Mouse (Mus musculus) urinary bladder, postnatal 4 days (tissue): ENCODE measurements at regions not wholly inside any gene's neighbourhood (a gene's known extent, or its start where the extent isn't known, plus 50 kb on each side); places are given as distances from the start of the nearest gene placed in this dataset.
"Not testable (repeated sequence)": the region's sequence is repeated elsewhere in the genome, so short reads cannot be mapped to it uniquely, and the experiment has no call there.

Experiments used
- DNase-seq, 2 experiments: peaks; one replicate each; pipeline ENCODE4 v3.0.0; 2021 to 2022; ENCODE audit warnings: low spot score in 2 of 2

DNA sequence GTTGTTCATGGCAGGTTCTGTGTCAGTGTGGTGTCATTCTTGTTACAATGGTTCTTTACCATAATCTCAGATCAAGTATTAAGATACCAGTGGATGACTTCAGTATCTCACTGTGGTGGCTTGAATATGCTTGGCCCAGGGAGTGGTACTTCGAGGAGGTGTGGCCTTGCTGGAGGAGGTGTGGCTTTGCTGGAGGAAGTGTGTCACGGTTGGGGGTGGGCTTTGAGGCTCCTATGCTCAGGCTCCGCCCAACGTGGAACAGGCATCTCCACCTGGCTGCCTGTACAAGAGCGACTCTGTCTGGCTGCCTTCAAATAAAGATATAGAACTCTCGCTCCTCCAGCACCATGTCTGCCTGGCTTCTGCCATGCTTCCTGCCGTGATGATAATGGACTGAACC lies 63.6 kb downstream of the Cd2 start:
- no peak for DNase-seq

GRCm38 (mm10) chr3:101219897-101220296 lies 67.8 kb downstream of the Cd2 start:
- DNase-seq = no peak

DNA sequence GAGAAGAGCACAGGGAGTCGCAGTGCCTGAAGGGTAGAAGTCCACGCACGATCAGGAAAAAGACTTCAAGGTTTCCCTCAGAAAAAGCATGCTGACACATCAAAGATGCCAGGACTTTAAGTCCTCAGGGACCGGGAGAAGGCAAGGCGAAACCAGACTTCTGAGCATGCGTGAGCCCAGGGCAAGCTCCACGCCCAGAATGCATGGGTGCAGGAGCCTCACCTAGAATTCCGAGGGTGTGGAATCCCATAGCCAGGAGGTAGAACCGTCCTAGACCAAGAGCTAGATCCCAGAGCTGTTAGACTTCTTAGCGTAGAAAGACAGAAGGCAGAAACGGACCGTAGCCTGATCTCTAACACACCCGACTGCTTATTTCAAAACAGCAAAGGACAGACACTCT lies 71.0 kb downstream of the Cd2 start:
- no peak for DNase-seq

DNA sequence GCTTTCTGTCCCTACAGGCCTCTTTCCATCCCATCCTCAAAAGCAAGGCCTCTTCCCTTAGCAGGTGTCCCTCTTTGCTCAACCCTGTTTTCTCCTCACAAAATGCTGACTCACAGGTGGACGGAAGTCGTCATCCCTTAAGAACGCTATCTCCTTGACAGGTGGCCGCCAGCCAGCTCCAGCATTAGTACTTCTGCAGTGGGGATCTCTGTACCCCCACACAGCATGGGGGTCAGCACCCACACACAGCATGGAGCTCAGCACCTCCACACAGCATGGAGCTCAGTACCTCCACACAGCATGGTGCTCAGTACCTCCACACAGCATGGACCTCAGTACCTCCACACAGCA lies 74.6 kb downstream of the Cd2 start:
- DNase-seq = no peak

DNA sequence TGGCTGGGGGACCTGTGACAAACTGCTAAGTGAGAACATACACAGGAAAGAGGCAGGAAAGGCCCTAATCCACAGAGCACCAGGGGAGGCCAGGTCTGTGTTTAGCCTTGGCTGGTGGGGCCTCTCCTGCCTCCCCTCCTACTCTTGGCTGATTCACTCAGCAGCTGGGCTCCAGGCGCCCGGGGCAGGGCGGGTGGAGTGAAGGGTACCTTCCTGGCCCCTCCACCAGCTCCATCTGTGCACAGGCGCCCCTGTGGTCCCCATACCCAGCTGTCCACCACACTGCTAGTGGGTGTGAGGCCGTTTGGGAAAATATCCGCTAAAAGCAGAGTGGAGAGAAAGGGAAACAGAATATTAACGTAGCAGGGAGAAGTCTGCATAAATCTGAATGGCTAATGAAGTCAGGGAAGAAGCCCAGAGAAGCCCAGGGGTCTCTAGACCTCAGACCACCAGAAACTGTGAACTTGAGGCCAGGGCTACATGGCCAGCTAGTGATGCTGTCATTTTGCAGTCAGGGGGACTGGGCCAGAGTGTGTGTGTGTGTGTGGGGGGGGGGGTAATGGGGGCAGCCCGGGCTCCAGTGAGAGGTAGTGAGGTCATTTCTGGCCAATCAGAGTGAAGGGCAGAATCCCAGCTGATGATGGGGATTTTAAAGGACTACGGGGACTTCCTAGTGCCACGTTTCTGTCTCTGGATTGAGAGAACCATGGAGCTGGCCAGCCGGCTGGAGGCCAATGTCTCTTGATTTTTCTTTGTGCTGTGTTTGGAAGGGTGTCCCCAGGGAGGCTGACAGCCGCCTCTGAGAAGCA lies 75.1 kb downstream of the Cd2 start:
- peak in 1 of 2 experiments; percentile 27 for DNase-seq

- peak in 1 of 2 experiments; percentile 21 for DNase-seq
Measured at GRCm38 (mm10) chr3:101211936-101212335, 75.8 kb downstream of the Cd2 start.

DNA sequence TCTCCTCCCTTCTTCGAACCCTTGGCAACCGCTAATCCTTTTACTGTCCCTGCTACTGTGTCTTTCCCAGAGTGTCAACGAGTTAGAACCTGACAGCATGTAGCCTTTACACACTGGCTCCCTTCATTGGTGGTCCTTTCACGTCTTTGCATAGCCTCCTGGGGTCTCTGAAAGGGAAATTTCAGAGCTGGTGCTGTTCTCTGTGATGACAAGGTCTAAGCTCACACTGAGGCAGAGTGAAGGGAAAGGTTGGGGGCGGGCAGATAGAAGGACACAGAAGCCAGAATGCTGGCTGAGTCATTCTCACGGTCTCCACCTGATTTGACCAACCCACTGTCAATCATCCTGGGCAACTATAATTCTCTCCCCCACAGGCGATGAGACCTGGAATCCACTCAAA lies 78.2 kb downstream of the Cd2 start:
- DNase-seq = no peak

DNA sequence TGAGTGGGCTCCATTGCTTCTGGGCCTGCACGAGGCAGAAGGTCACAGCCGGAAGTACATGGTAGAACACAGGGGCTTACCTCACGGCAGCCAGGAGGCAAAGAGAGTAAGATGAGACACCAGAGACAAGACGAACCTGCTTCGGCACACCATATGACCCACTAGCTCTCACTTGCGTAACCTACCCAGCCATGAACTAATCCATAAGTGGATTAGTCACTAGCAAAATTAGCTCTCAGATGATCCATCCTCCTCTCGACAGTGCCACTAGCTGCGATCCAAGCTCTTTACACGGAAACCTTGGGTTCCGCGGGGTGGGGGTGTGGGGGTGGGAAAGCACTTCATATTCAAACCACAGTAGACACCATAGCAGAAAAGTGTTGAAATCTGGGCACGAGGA lies 79.0 kb downstream of the Cd2 start:
- DNase-seq = no peak

GRCm38 (mm10) chr3:101206172-101206571 lies 81.6 kb downstream of the Cd2 start:
- DNase-seq = not testable (repeated sequence)

- no peak for DNase-seq
Measured at GRCm38 (mm10) chr3:101194725-101195124, 84.6 kb upstream of the Ptgfrn start.

DNA sequence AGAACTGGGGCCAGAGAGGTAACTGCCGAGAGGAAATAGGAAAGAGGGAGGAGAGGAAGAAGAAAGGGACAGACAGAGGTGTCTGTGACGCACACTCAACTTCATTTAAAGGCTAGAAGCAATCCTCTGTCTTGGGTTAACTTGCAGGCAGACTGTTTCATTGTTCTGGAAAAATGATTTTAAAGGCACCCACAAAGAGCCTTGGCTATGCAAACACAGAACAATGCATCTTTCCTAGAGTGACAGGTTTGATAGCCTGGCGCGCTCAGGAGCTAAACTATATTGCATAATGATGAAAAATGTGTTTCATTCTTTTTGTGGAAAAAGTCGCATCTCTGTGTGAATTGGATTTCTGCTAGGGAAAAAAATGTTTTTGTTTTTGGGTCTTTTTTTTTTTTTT lies 84.2 kb upstream of the Ptgfrn start:
- DNase-seq = no peak

GRCm38 (mm10) chr3:101191298-101191986 lies 81.4 kb upstream of the Ptgfrn start:
- no peak for DNase-seq

DNA sequence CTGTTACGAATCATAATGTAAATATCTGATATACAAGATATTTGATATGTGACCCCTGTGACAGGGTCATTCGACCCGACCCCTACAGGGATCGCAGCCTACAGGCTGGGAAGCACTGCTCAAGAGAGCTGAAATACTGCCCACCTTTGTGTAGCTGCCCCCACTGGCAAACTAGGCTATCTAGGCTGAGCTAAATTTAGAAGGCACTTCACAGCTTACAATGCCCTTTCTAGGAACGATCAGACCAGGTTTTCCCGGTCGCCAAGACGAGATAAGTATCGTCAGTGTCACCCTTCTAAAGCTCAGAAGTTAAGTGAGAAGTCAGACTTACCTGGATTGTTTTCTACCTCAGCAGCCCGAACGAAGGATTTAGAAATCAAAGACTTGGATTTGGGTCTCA lies 71.9 kb upstream of the Ptgfrn start:
- no peak for DNase-seq

GRCm38 (mm10) chr3:101173954-101174353 lies 63.9 kb upstream of the Ptgfrn start:
- no peak for DNase-seq

DNA sequence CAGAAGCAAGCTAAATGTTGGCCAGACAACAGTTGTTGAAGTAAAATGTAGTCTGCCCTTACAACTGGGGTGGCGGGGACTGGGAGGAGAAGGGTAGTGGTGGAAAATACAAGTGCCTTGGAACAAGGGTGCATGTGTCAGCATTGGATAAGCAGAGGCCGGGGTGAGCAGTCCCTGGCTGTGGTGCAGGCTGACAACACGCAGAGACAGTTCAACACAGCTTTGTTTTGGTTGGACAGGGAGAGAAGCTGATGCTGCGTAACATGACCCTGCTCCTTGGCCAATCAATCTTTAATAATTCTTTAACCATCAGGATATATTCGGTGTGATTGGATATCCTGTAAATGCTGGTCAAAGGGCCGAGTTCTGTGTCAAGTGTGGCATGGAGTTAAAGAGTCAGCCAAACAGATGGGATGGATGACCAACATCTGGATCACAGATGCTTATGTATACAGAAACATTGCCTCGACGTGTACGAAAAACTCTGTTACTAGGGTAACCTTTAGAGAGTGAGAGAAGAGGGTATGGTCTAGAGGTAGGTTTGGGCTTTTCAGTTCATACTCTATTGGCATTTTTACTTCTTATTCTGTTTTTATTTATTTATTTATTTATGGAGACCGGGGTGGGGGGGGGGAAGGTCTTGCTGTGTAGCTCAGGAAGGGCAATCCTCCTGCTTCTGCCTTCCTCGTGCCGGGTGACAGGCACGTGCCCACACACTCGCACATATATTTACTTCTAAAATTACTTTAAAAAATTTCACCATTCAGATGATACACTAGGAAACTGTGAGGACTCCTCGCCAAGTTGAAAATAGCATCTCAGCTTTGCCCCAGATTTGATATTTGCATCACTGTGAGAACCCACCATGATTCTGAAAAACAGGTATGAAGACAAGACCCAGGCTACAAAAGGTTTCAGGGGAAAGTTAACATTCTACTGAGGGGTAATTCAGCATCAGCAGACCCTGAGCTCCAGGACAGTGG lies 60.2 kb upstream of the Ptgfrn start:
- no peak for DNase-seq

DNA sequence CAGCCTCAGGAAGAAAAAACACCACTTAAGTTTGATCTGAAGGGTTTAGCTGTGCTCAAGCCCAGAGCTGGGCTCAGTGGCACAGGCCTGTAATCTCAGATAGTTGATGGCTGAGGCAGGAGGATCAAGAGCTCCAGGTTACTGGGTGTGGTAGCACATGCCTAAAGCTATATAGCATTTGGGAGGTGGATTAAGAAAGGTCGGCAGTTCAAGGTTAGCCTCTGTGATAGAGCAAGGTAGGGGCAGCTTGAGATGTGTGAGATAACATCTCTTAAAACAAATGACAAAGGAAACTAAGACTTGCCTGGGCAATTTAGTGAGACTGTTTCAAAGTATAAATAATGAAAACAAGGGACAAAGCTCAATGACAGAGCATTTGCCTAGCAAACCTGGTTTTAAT lies 56.9 kb upstream of the Ptgfrn start:
- no peak for DNase-seq

DNA sequence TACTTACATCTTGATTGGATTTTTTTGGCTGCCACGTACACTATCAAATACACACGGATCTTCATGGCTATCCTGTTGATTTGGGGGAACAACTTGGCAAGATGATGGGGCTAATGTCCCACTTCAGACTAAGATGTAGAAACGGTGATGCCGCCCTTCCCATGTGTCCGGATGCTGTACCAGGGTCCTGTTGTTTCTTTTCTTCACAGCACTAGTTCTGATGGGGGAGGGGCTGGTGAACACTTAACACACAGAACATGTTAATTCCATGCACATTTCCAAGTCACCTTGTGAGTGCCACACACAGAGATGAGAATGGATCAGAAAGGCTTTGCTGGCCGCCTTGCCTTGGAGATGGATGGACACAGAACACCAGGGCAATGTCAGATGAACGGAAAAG lies 56.5 kb upstream of the Ptgfrn start:
- DNase-seq = no peak

- no peak for DNase-seq
Measured at GRCm38 (mm10) chr3:101165261-101165660, 55.2 kb upstream of the Ptgfrn start.

DNA sequence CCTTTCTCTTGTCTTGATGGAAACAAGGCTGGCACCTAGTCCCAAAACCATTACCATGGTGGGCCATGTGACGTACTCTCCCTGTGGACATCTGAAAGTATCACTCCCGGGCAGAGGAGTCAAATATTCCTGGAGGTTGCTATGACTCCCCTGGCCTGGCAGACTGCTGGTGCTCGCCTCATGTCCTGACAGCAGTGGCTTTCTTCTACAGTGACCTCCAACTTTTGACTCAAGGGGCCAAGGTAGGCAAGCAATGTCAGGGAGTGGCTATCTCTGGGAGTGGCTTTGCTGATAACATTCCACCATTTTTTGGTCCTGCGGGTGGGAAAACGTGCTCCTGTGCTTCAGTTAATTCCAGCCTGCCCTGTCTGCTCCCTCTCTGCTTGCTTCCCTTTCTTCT lies 54.7 kb upstream of the Ptgfrn start:
- no peak for DNase-seq

- no peak for DNase-seq
Measured at GRCm38 (mm10) chr3:101163991-101164434, 53.9 kb upstream of the Ptgfrn start.

GRCm38 (mm10) chr3:101163160-101163990 lies 53.3 kb upstream of the Ptgfrn start:
- DNase-seq = no peak
